Mouse (Mus musculus) small intestine, adult 2 months (tissue): Measurements from ENCODE around the gene Dgke.

Experiments used
- CTCF ChIP-seq: fragments of 200-500 bp; IDR thresholded peaks from 2 replicates; pipeline ENCODE4 v1.5.1; 2012; ENCODE audit warnings: low read depth, mild to moderate bottlenecking, control low read depth, inconsistent platforms, low read length, moderate library complexity, mixed read lengths; ENCODE audit not compliant: insufficient replicate concordance, insufficient read length; ENCODE audit errors: extremely low read depth
- POLR2A ChIP-seq: fragments of 200-500 bp; IDR thresholded peaks from 2 replicates; pipeline ENCODE4 v1.6.1; 2012; ENCODE audit warnings: low read depth, mild to moderate bottlenecking, control low read depth, inconsistent platforms, low read length, moderate library complexity

- TF ChIP-seq CTCF (no peak), POLR2A (no peak)
These were observed 43.2 kb downstream of the Dgke start for GRCm38 (mm10) chr11:89023477-89023876.
